Mouse (Mus musculus) gastrocnemius, adult 2 months (tissue): ENCODE results near the gene Aptx. TPM values are rescaled to one million over a fixed set of nuclear protein-coding genes. Genes with fewer than 3 reads are reported as not detected.
A peak's percentile ranks its signal among the peaks of the same experiment; 100 is the strongest.

ENCODE experiments used
- DNase-seq: peaks from one replicate; pipeline ENCODE4 v3.0.0; 2022
- H3K27ac ChIP-seq: fragments of 200-600 bp; 2 replicates; pipeline ENCODE4 v1.8.1; 2022; ENCODE audit warnings: mild to moderate bottlenecking
- H3K4me3 ChIP-seq: fragments of 200-600 bp; 2 replicates; pipeline ENCODE4 v1.8.1; 2022; ENCODE audit warnings: mild to moderate bottlenecking, moderate library complexity
- CTCF ChIP-seq: fragments of 200-600 bp; IDR thresholded peaks from 2 replicates; pipeline ENCODE4 v1.8.1; 2022; ENCODE audit warnings: antibody characterized with exemption, mild to moderate bottlenecking, moderate library complexity
- intact Hi-C: fragments of 180-260 bp; cut with DNase I; formaldehyde crosslinking; loops from one replicate; pipeline ENCODE4 v1.15.1; 2025
- total RNA-seq, 2 experiments: library from RNA; stranded (reverse); gene quantifications; 2 replicates each; pipeline ENCODE4 v1.2.3; 2021

Aptx gene
- total RNA-seq, 2 experiments from 2014 or later = 14.2 to 15.3 TPM

- peak overlapping the region; percentile 96; the same call in 1 of the 2 replicates for H3K27ac ChIP-seq
- no peak for DNase-seq
Observed at GRCm38 (mm10) chr4:40701796-40702195, 1.2 kb downstream of the Aptx start.

GRCm38 (mm10) chr4:40700216-40700615 is 2.8 kb downstream of the Aptx start:
- no peak for TF ChIP-seq CTCF
- no peak overlapping the region for H3K4me3 ChIP-seq
- intact Hi-C loops = no loop called here
- H3K27ac ChIP-seq = no peak overlapping the region
- no peak for DNase-seq

More at GRCm38 (mm10) chr4:40701796-40702195, 1.2 kb downstream of the Aptx start:
- intact Hi-C loops = loop anchor here (2.0 kb wide), 1 partner anchor 19 kb away; no protein-coding TSS in a partner anchor
- TF ChIP-seq CTCF = no peak
- H3K4me3 ChIP-seq = peak overlapping the region; percentile 71; the same call in 1 of the 2 replicates

GRCm38 (mm10) chr4:40697059-40697458 is 5.9 kb downstream of the Aptx start:
- no peak for DNase-seq
- intact Hi-C loops = loop anchor here (10.0 kb wide), 1 partner anchor 412 kb away; no protein-coding TSS in a partner anchor
- no peak overlapping the region for H3K27ac ChIP-seq
- H3K4me3 ChIP-seq = no peak overlapping the region
- no peak for TF ChIP-seq CTCF

GRCm38 (mm10) chr4:40691100-40691499 is 11.9 kb downstream of the Aptx start:
- H3K27ac ChIP-seq = no peak overlapping the region
- no peak for DNase-seq
- intact Hi-C loops = loop anchor here (10.0 kb wide), 1 partner anchor 406 kb away; no protein-coding TSS in a partner anchor
- no peak overlapping the region for H3K4me3 ChIP-seq
- TF ChIP-seq CTCF = no peak

- no peak for TF ChIP-seq CTCF
Observed at GRCm38 (mm10) chr4:40683306-40683705, 19.7 kb downstream of the Aptx start.

GRCm38 (mm10) chr4:40682359-40682758 is 20.6 kb downstream of the Aptx start:
- H3K4me3 ChIP-seq = no peak overlapping the region
- no peak overlapping the region for H3K27ac ChIP-seq
- intact Hi-C loops = loop anchor here (2.0 kb wide), 1 partner anchor 382 kb away; no protein-coding TSS in a partner anchor
- DNase-seq = no peak
- no peak for TF ChIP-seq CTCF

More at GRCm38 (mm10) chr4:40683306-40683705, 19.7 kb downstream of the Aptx start:
- Histone ChIP-seq H3K27ac (no peak overlapping the region), H3K4me3 (no peak overlapping the region)
- no peak for DNase-seq
- intact Hi-C loops = loop anchor here (2.0 kb wide), 1 partner anchor 383 kb away; no protein-coding TSS in a partner anchor

- Histone ChIP-seq H3K27ac (no peak overlapping the region), H3K4me3 (no peak overlapping the region)
- TF ChIP-seq CTCF = peak; percentile 76
- DNase-seq = peak; percentile 43
- intact Hi-C loops = loop anchor here (2.0 kb wide), 1 partner anchor 381 kb away; no protein-coding TSS in a partner anchor
Observed at GRCm38 (mm10) chr4:40681908-40682307, 21.1 kb downstream of the Aptx start.

GRCm38 (mm10) chr4:40680250-40680860 is 22.6 kb downstream of the Aptx start:
- TF ChIP-seq CTCF = peak; percentile 81
- no peak overlapping the region for H3K4me3 ChIP-seq
- DNase-seq = no peak
- intact Hi-C loops = no loop called here
- no peak overlapping the region for H3K27ac ChIP-seq

GRCm38 (mm10) chr4:40677132-40677531 is 25.9 kb downstream of the Aptx start:
- DNase-seq = no peak
- Histone ChIP-seq H3K4me3 (no peak overlapping the region), H3K27ac (no peak overlapping the region)
- TF ChIP-seq CTCF = no peak
- intact Hi-C loops = no loop called here

- intact Hi-C loops = no loop called here
- Histone ChIP-seq H3K27ac (no peak overlapping the region), H3K4me3 (no peak overlapping the region)
- TF ChIP-seq CTCF = no peak
- DNase-seq = no peak
Observed at GRCm38 (mm10) chr4:40676338-40676737, 26.7 kb downstream of the Aptx start.

GRCm38 (mm10) chr4:40673526-40673925 is 29.5 kb downstream of the Aptx start:
- Histone ChIP-seq H3K27ac (no peak overlapping the region), H3K4me3 (no peak overlapping the region)
- DNase-seq = no peak
- intact Hi-C loops = no loop called here
- TF ChIP-seq CTCF = no peak

GRCm38 (mm10) chr4:40666237-40667012 is 36.6 kb downstream of the Aptx start:
- no peak for TF ChIP-seq CTCF
- Histone ChIP-seq H3K27ac (no peak overlapping the region), H3K4me3 (no peak overlapping the region)
- no peak for DNase-seq
- intact Hi-C loops = no loop called here

GRCm38 (mm10) chr4:40651055-40651454 is 51.9 kb downstream of the Aptx start:
- no peak for TF ChIP-seq CTCF
- H3K4me3 ChIP-seq = no peak overlapping the region
- intact Hi-C loops = no loop called here
- no peak overlapping the region for H3K27ac ChIP-seq
- no peak for DNase-seq
